In the genomic region with DNA sequence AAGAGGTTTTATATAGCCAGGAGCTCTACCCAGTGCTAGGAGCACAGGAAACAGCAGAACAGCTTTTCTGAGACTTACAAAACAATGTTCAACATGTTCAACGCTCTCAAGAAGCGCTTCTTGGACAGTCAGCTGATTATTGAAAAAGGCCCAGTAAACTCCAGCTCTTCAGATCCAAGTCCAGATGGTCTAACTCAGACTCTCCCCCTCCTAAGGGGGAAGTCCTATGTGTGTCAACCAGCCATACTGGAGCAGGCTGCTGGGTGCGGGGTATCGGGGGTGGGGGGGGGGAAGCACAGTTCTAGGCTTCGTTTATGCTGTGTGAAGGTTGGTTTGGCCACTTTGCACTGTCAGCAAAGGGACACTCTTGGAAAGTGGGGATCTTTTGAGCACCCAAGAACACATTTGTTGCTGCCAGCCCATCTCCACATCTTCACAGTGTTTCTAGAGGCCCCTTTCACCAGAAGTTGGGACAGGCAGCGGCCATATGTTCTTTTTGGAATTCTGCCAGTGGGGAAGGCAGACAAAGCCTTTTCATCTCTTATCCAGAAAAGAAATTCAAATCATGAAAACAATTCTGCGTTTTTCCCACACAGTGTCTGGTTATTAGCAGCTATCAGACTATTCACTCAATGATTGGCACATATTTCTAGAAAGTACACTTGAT, we compare ENCODE assay signal across 10 mouse cellular contexts.
A peak's percentile ranks its signal among the peaks of the same experiment; 100 is the strongest.
DNase-seq lines count a peak whose midpoint lies in the region; ATAC-seq and TF ChIP-seq lines count a peak whose summit lies in the region.
"Had no signal": no experiment of that assay in that cellular context is flagged by ENCODE, and none has a peak within 500 bp of the region (broad histone marks: within the 10 kb centered on the region; RNA-seq: fewer than 3 reads in every experiment).

No protein-coding gene starts in this region.

- H3K79me2 ChIP-seq in heart, adult 2 months (replicated peaks; ENCODE audit: control insufficient read depth, insufficient read depth, low read length): no peaks in the 10 kb centered on the region

- H3K36me3 ChIP-seq in heart, embryonic 15.5 days: no peaks in the 10 kb centered on the region
- no peaks in the 10 kb centered on the region for H3K36me3 ChIP-seq in heart, adult 2 months (ENCODE audit: control insufficient read depth, insufficient read depth, low read length)
- no peaks in the 10 kb centered on the region for H3K36me3 ChIP-seq in lung, postnatal 0 days (ENCODE audit: insufficient read depth, low read length)
- H3K36me3 ChIP-seq in embryonic facial prominence, embryonic 15.5 days: no peaks in the 10 kb centered on the region
- no peaks in the 10 kb centered on the region for H3K36me3 ChIP-seq in limb, embryonic 15.5 days

- TF ChIP-seq POLR2A in heart, adult 2 months (IDR thresholded peaks at IDR 0.05; ENCODE audit: insufficient read depth, low read depth, low read length): no peak

- no peak overlapping the region for H3K4me3 ChIP-seq in heart, embryonic 15.5 days
- no peak overlapping the region for H3K4me3 ChIP-seq in heart, adult 2 months
- no peak overlapping the region for H3K4me3 ChIP-seq in lung, postnatal 0 days (ENCODE audit: low read depth, low read length)
- no peak overlapping the region for H3K4me3 ChIP-seq in embryonic facial prominence, embryonic 15.5 days (replicated peaks)
- no peak overlapping the region for H3K4me3 ChIP-seq in limb, embryonic 15.5 days

- no peaks in the 10 kb centered on the region for H3K27me3 ChIP-seq in heart, embryonic 15.5 days
- no peaks in the 10 kb centered on the region for H3K27me3 ChIP-seq in heart, adult 2 months (ENCODE audit: control insufficient read depth, insufficient read depth, low read length)
- H3K27me3 ChIP-seq in lung, postnatal 0 days (replicated peaks; ENCODE audit: insufficient read depth, low read length): no peaks in the 10 kb centered on the region
- H3K27me3 ChIP-seq in embryonic facial prominence, embryonic 15.5 days: no peaks in the 10 kb centered on the region
- no peaks in the 10 kb centered on the region for H3K27me3 ChIP-seq in limb, embryonic 15.5 days

- no peak overlapping the region for H3K4me2 ChIP-seq in heart, embryonic 15.5 days
- H3K4me2 ChIP-seq in lung, postnatal 0 days (replicated peaks; ENCODE audit: low read depth, low read length): no peak overlapping the region
- no peak overlapping the region for H3K4me2 ChIP-seq in embryonic facial prominence, embryonic 15.5 days (replicated peaks)
- no peak overlapping the region for H3K4me2 ChIP-seq in limb, embryonic 15.5 days

- intact Hi-C loops in heart, adult 2 months (cut with DNase I): no loop called here

- no peak overlapping the region for H3K9ac ChIP-seq in heart, embryonic 15.5 days
- no peak overlapping the region for H3K9ac ChIP-seq in heart, adult 2 months (ENCODE audit: low read depth, low read length)
- no peak overlapping the region for H3K9ac ChIP-seq in lung, postnatal 0 days (replicated peaks; ENCODE audit: low read depth)
- H3K9ac ChIP-seq in embryonic facial prominence, embryonic 15.5 days: no peak overlapping the region
- no peak overlapping the region for H3K9ac ChIP-seq in limb, embryonic 15.5 days

- 60% methylated on average over 7 of the region's 7 CpGs for WGBS in heart, embryonic 15.5 days
- 49% methylated on average over 7 of the region's 7 CpGs for WGBS in heart, adult 2 months
- WGBS in lung, postnatal 0 days: 61% methylated on average over 7 of the region's 7 CpGs
- 59% methylated on average over 7 of the region's 7 CpGs for WGBS in embryonic facial prominence, embryonic 15.5 days
- 62% methylated on average over 7 of the region's 7 CpGs for WGBS in limb, embryonic 15.5 days

- H3K27ac ChIP-seq in heart, embryonic 15.5 days: peak overlapping the region; percentile 31; the same call in 1 of the 2 replicates
- no peak overlapping the region for H3K27ac ChIP-seq in heart, adult 2 months
- peak overlapping the region; percentile 43 for H3K27ac ChIP-seq in lung, postnatal 0 days (ENCODE audit: low read length)
- 0 out of 2 replicates have a peak overlapping the region, but pooled peaks have one; percentile 28 for H3K27ac ChIP-seq in embryonic facial prominence, embryonic 15.5 days (replicated peaks)
- peak overlapping the region; percentile 55 for H3K27ac ChIP-seq in limb, embryonic 15.5 days

- TF ChIP-seq CTCF in heart, adult 2 months (IDR thresholded peaks at IDR 0.05): no peak
- no peak for TF ChIP-seq CTCF in lung, postnatal 0 days (IDR thresholded peaks at IDR 0.05)

- ATAC-seq in heart, embryonic 15.5 days (replicated peaks; ENCODE audit: insufficient number of reproducible peaks, insufficient read depth, low FRiP score, low read depth): peak; percentile 22; the same call in 1 of the 2 replicates
- ATAC-seq in lung, postnatal 0 days: peak; percentile 90
- no peak for ATAC-seq in embryonic facial prominence, embryonic 15.5 days (ENCODE audit: insufficient number of reproducible peaks, low FRiP score, low TSS enrichment, low read depth)
- no peak for ATAC-seq in limb, embryonic 15.5 days (ENCODE audit: insufficient number of reproducible peaks, low FRiP score, low TSS enrichment, low read depth)
- ATAC-seq in megakaryocyte, adult 5-6 weeks (ENCODE audit: poor library complexity, severe bottlenecking): no peak

- no peak for DNase-seq in heart, adult 2 months
- peak; percentile 81 for DNase-seq in lung, postnatal 0 days (ENCODE audit: low spot score)
- no peak for DNase-seq in lung, adult 18-20 months
- DNase-seq in gastrocnemius, adult 18-20 months (ENCODE audit: low spot score): no peak
- DNase-seq: adrenal gland, postnatal 25 days; kidney, postnatal 14 days had no signal

- no peaks in the 10 kb centered on the region for H3K9me3 ChIP-seq in heart, embryonic 15.5 days (replicated peaks)
- H3K9me3 ChIP-seq in lung, postnatal 0 days (ENCODE audit: low read length): no peaks in the 10 kb centered on the region
- no peaks in the 10 kb centered on the region for H3K9me3 ChIP-seq in embryonic facial prominence, embryonic 15.5 days (replicated peaks)
- no peaks in the 10 kb centered on the region for H3K9me3 ChIP-seq in limb, embryonic 15.5 days

- peaks cover 12% of the 10 kb centered on the region for H3K4me1 ChIP-seq in heart, embryonic 15.5 days (replicated peaks)
- H3K4me1 ChIP-seq in heart, adult 2 months (ENCODE audit: control insufficient read depth, insufficient read depth, low read length): no peaks in the 10 kb centered on the region; the same call in 1 of the 2 replicates
- 0 out of 2 replicates have a peak, but pooled peaks cover 3% of the 10 kb centered on the region for H3K4me1 ChIP-seq in lung, postnatal 0 days (ENCODE audit: insufficient read depth, low read depth, low read length)
- peaks cover 9% of the 10 kb centered on the region for H3K4me1 ChIP-seq in embryonic facial prominence, embryonic 15.5 days
- H3K4me1 ChIP-seq in limb, embryonic 15.5 days: peaks cover 9% of the 10 kb centered on the region; the same call in 1 of the 2 replicates

- no peak for TF ChIP-seq EP300 in heart, adult 2 months (IDR thresholded peaks at IDR 0.05; ENCODE audit: insufficient read depth, low read depth, low read length)
- TF ChIP-seq EP300 in lung, postnatal 0 days (IDR thresholded peaks at IDR 0.05): no peak

Comparison
In these comparisons a context has a peak if more than half of its experiments do, and no peak if none do; other contexts are left out.
1. ATAC-seq: peak in heart, embryonic 15.5 days (single experiment) and lung, postnatal 0 days (single experiment); none in embryonic facial prominence, embryonic 15.5 days (single experiment), limb, embryonic 15.5 days (single experiment) and megakaryocyte, adult 5-6 weeks (single experiment).